Mouse (Mus musculus): ENCODE results near the gene Vmn2r80.

GRCm38 (mm10) chr10:79115085-79115484 is 33.5 kb upstream of the Vmn2r80 start:
- no peak for TF ChIP-seq CTCF (IDR thresholded peaks at IDR 0.05; ENCODE audit: low read depth, low read length)
- TF ChIP-seq TAL1 (conservative IDR thresholded peaks at IDR 0.05; ENCODE audit: low read depth, low read length): no peak
- no peak for TF ChIP-seq GATA1 (IDR thresholded peaks at IDR 0.05; ENCODE audit: borderline replicate concordance, low read length)
- no peak for TF ChIP-seq POLR2AphosphoS5 (IDR thresholded peaks at IDR 0.05; ENCODE audit: insufficient replicate concordance, low read depth, low read length)
